Mouse (Mus musculus) limb, embryonic 14.5 days (tissue): ENCODE measurements around the gene Wwox. TPM values are rescaled to one million over a fixed set of nuclear protein-coding genes. Genes with fewer than 3 reads are reported as not detected.

Experiments used
- ATAC-seq: fragments of 200-750 bp; cut with Nextera tagmentation; 2 replicates; pipeline ENCODE4 v1.8.0; 2017; ENCODE audit warnings: low read depth, moderate number of reproducible peaks, moderate TSS enrichment; ENCODE audit not compliant: low FRiP score
- DNase-seq: peaks from one replicate; pipeline ENCODE4 v3.0.0-alpha.2; 2015; ENCODE audit warnings: low spot score
- H3K27ac ChIP-seq: fragments of 300-500 bp; sonication (generic); replicated peaks from 2 replicates; pipeline ENCODE4 v1.5.1; 2014; ENCODE audit warnings: low read depth, mild to moderate bottlenecking, low read length, moderate library complexity, mixed read lengths
- H3K27me3 ChIP-seq: fragments of 300-500 bp; sonication (generic); 2 replicates; pipeline ENCODE4 v1.6.1; 2014; ENCODE audit warnings: low read length, mixed read lengths; ENCODE audit not compliant: control insufficient read depth, insufficient read depth
- H3K36me3 ChIP-seq: fragments of 300-500 bp; sonication (generic); 2 replicates; pipeline ENCODE4 v1.6.1; 2014; ENCODE audit warnings: mild to moderate bottlenecking, low read length, moderate library complexity, mixed read lengths; ENCODE audit not compliant: control insufficient read depth, insufficient read depth
- H3K4me1 ChIP-seq: fragments of 300-500 bp; sonication (generic); 2 replicates; pipeline ENCODE4 v1.6.1; 2014; ENCODE audit warnings: antibody characterized with exemption, low read length, mixed read lengths; ENCODE audit not compliant: control insufficient read depth, insufficient read depth
- H3K4me2 ChIP-seq: fragments of 300-500 bp; sonication (generic); replicated peaks from 2 replicates; pipeline ENCODE4 v1.6.1; 2014; ENCODE audit warnings: low read depth, mild to moderate bottlenecking, low read length, moderate library complexity; ENCODE audit not compliant: severe bottlenecking
- H3K4me3 ChIP-seq: fragments of 300-500 bp; sonication (generic); replicated peaks from 2 replicates; pipeline ENCODE4 v1.5.1; 2014; ENCODE audit warnings: low read length
- H3K9ac ChIP-seq: fragments of 300-500 bp; sonication (generic); 2 replicates; pipeline ENCODE4 v1.6.1; 2014; ENCODE audit warnings: mild to moderate bottlenecking, low read depth, low read length, moderate library complexity; ENCODE audit not compliant: severe bottlenecking
- H3K9me3 ChIP-seq: fragments of 300-500 bp; sonication (generic); 2 replicates; pipeline ENCODE4 v1.6.1; 2016; ENCODE audit warnings: low read length; ENCODE audit not compliant: control insufficient read depth
- POLR2A ChIP-seq: fragments of 200-500 bp; IDR thresholded peaks from 2 replicates; pipeline ENCODE4 v1.8.0; 2012; ENCODE audit warnings: inconsistent platforms, mild to moderate bottlenecking, moderate library complexity, borderline replicate concordance; ENCODE audit not compliant: insufficient read depth, insufficient read length; ENCODE audit errors: extremely low read depth
- WGBS: fragments of 180-500 bp; shearing (Covaris S2); extraction: QIAGEN DNeasy Blood & Tissue Kit; methylation state at CpG from one replicate; pipeline ENCODE4 v1.1.7; 2014; 5-methylcytosine and 5-hydroxymethylcytosine counted together
- polyA plus RNA-seq, 2 experiments: library from polyadenylated mRNA; depleted of rRNA in 1 of 2; stranded (reverse) in 1 of 2; unstranded in 1 of 2; fragments of >200 nt; fragmentation: Nextera tagmentation in 1 of 2; extraction: Ambion mirVana in 1 of 2; gene quantifications; 2 replicates each; pipeline versions ENCODE4 v1.2.1 to v1.2.3; 2012 to 2014

Wwox gene
- polyA plus RNA-seq, 2 experiments = 8.6 to 9.4 TPM

GRCm38 (mm10) chr8:115064691-115065090 lies 625.2 kb downstream of the Wwox start:
- H3K4me1 ChIP-seq = no peaks in the 10 kb centered on the region
- H3K4me3 ChIP-seq = no peak overlapping the region
- H3K4me2 ChIP-seq = no peak overlapping the region
- 84% methylated on average over 15 of the region's 15 CpGs for WGBS
- no peak overlapping the region for H3K9ac ChIP-seq
- no peaks in the 10 kb centered on the region for H3K27me3 ChIP-seq
- TF ChIP-seq POLR2A = no peak
- ATAC-seq = no peak
- H3K36me3 ChIP-seq = no peaks in the 10 kb centered on the region
- H3K9me3 ChIP-seq = no peaks in the 10 kb centered on the region
- DNase-seq = no peak
- no peak overlapping the region for H3K27ac ChIP-seq

DNA sequence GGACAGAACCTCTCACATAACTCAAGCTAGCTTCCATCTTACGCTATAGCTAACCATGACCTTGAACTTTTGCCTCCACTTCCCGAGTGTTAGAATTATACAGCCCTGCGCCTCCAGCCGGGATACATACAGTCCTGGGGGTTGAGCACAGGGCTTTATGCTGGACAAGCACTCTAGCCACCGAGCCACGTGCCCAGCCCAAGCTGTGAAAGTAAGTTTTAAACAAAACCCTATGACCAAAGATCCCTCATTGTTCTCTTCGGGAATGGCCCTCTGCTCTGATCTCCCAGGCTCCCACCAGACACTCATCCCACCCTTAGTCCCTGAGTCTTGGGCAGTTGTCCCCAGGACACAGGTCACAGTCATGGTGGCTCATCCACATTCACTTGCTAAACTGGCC lies 625.9 kb downstream of the Wwox start:
- H3K4me1 ChIP-seq = 0 out of 2 replicates have a peak, but pooled peaks cover 3% of the 10 kb centered on the region
- no peaks in the 10 kb centered on the region for H3K9me3 ChIP-seq
- H3K4me3 ChIP-seq = no peak overlapping the region
- no peaks in the 10 kb centered on the region for H3K27me3 ChIP-seq
- WGBS = 67% methylated on average over 7 of the region's 7 CpGs
- H3K27ac ChIP-seq = no peak overlapping the region
- no peaks in the 10 kb centered on the region for H3K36me3 ChIP-seq
- ATAC-seq (no peak), DNase-seq (no peak)
- no peak for TF ChIP-seq POLR2A
- no peak overlapping the region for H3K9ac ChIP-seq
- H3K4me2 ChIP-seq = no peak overlapping the region

GRCm38 (mm10) chr8:115066550-115067058 lies 627.1 kb downstream of the Wwox start:
- WGBS = 87% methylated on average over 8 of the region's 8 CpGs

DNA sequence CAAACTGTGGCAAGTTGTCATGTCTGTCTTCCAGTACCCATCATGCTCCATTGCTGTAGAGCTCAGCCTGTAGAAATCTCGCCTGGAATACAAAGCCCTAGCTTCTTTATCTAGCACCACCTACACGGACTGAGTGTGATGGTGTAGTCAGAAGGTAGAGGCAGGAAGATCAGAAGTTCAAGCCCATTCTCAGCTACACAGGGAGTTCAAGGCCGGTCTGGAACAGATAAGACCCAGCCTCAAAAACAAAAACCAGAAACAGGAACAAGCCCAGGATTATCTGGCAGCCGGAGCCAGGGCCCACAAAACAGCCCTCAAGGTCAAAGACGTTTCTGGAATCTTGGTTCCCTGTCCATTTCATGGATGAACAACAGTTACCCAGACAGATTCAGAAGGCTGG lies 629.3 kb downstream of the Wwox start:
- Histone ChIP-seq H3K9ac (no peak overlapping the region), H3K27ac (no peak overlapping the region), H3K4me2 (no peak overlapping the region), H3K4me3 (no peak overlapping the region), H3K36me3 (no peaks in the 10 kb centered on the region), H3K4me1 (0 out of 2 replicates have a peak, but pooled peaks cover 4% of the 10 kb centered on the region), H3K9me3 (no peaks in the 10 kb centered on the region), H3K27me3 (no peaks in the 10 kb centered on the region)
- ATAC-seq (no peak), DNase-seq (no peak)
- no peak for TF ChIP-seq POLR2A
- 80% methylated on average over 5 of the region's 5 CpGs for WGBS

More at GRCm38 (mm10) chr8:115066550-115067058, 627.1 kb downstream of the Wwox start:
- no peak overlapping the region for H3K4me2 ChIP-seq
- no peaks in the 10 kb centered on the region for H3K36me3 ChIP-seq
- no peaks in the 10 kb centered on the region for H3K27me3 ChIP-seq
- H3K27ac ChIP-seq = no peak overlapping the region
- DNase-seq (no peak), ATAC-seq (no peak)
- H3K9me3 ChIP-seq = no peaks in the 10 kb centered on the region
- TF ChIP-seq POLR2A = no peak
- H3K4me1 ChIP-seq = 0 out of 2 replicates have a peak, but pooled peaks cover 4% of the 10 kb centered on the region
- H3K9ac ChIP-seq = no peak overlapping the region
- H3K4me3 ChIP-seq = no peak overlapping the region

DNA sequence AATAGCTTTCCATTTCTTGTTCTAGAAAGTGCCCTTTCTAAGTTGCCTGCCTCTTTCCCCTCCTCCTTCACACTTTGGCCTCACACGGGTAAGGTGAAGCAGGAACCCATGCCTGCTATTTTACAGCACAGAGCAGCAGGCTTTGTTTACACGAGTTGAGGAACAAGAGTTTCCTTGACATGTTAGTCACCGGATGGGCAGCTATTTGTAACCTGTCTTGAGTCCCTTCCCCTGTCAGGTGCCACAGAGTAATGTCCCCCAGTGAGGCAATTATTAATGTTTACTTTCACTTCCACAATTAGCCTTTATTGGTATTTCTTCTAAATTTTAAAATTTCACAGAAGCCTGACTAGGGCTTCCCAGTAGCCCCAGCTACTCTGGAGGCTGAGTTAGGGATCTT lies 630.8 kb downstream of the Wwox start:
- no peak overlapping the region for H3K27ac ChIP-seq
- no peak for DNase-seq
- H3K4me1 ChIP-seq = 0 out of 2 replicates have a peak, but pooled peaks cover 4% of the 10 kb centered on the region
- no peak overlapping the region for H3K4me2 ChIP-seq
- H3K36me3 ChIP-seq = no peaks in the 10 kb centered on the region
- TF ChIP-seq POLR2A = no peak
- no peaks in the 10 kb centered on the region for H3K27me3 ChIP-seq
- H3K9me3 ChIP-seq = no peaks in the 10 kb centered on the region
- H3K4me3 ChIP-seq = no peak overlapping the region
- 11% methylated on average over 3 of the region's 3 CpGs for WGBS
- ATAC-seq = no peak
- H3K9ac ChIP-seq = no peak overlapping the region
